Mouse (Mus musculus): ENCODE measurements around the gene Ppp1r18.
"Not testable (repeated sequence)": the region's sequence is repeated elsewhere in the genome, so short reads cannot be mapped to it uniquely, and the experiment has no call there.

The Ppp1r18 gene

DNA sequence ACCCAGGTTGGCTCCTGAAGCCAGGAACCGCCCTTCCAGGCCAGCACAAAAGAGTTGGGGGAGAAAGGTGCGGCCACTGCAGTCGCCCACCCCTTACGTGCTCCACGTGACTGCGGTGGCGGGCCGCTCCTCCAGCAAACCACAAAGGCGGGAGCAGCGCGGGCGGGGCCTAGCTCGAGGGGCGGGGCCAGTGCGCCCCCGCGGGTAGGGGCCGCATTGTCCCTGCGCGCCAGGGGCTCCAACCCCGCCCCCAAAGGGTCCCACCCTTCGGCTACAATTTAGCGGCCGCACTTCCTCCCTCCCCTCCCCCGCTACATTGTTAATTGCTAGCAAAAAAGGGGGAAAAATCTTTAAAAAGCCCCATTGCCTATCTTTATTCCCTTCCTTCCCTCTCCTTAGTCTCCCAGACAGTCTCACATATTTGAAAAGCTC, 28.4 kb upstream of the Ppp1r18 start:
- DNase-seq (ENCODE audit: low spot score), result peak; percentile 84

DNA sequence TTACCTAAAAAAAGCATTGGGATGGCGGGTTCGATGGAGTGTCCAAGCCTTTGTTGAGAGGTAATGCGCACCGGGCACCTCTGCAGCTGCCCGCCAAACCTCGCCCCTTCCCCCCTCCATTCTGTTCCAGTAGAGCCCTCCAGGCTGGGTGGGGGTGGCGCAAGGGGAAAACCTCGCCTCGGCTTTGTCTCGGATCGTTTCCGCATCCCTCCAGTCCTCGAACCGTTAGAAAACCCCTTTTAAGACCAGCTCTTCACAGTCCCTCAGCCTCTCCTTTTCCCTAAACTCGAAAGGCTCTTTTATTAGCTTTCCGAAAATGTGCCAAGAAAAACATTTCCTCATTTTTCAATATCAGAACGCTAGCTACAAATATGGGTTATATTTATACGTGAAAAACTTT, 27.9 kb upstream of the Ppp1r18 start:
- DNase-seq (ENCODE audit: low spot score), result no peak

GRCm38 (mm10) chr17:35838122-35838544, 27.3 kb upstream of the Ppp1r18 start, which contains the start of gene Tubb5:
Gene Tubb5, minus strand, starts transcription at chr17:35838306.
- peak; percentile 96 for DNase-seq (ENCODE audit: low spot score)

DNA sequence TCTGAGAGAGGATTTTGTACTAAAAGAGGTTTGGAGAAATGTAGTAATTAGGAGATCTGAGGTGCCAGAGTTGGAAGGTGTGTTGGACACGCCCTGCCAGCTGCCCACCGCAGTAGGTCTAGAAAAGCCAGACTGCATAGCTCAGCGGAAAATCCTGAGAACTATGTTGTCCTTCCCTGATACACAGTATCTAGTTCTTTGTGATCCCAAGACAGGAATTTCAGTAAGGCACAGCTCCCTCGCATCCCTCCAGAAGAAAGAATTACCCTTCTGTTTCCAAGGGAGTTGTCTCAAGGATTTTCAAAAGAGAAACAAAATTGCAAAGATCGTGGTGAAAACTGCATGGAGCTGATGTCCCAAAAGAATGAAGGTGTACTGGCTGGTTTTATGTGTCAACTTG, 26.8 kb upstream of the Ppp1r18 start:
- DNase-seq (ENCODE audit: low spot score), result no peak

DNA sequence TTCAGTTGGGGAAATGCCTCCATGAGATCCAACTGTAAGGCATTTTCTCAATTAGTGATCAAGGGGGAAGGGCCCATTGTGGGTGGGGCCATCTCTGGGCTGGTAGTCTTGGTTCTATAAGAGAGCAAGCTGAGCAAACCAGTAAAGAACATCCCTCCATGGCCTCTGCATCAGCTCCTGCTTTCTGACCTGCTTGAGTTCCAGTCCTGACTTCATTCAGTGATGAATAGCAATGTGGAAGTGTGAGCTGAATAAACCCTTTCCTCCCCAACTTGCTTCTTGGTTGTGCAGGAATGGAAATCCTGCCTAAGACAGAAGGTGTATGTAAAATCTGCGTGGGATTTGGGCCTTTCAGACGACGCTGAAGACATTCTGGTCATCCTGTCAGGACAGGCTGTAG, 26.4 kb upstream of the Ppp1r18 start:
- DNase-seq (ENCODE audit: low spot score), result not testable (repeated sequence)

DNA sequence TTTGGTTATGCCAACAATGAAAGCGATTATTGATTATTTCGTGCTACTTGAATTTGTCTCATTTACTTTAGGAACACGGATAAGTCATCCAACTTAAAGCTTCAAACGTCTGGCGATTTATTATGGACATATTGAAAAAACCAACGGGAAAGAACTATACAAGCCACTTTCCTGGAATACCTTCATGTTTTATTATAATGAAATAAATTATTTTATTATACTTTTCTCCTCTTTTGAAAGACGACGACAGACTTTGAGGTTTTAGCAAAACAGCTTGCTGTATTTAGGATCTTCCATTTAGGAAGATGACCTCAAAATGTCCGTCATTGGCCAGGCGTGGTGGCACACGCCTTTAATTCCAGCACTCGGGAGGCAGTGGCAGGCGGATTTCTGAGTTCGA, 24.8 kb upstream of the Ppp1r18 start:
- DNase-seq (ENCODE audit: low spot score), result no peak

GRCm38 (mm10) chr17:35841076-35841950, 24.1 kb upstream of the Ppp1r18 start, which contains the start of gene Mdc1:
Gene Mdc1, plus strand, starts transcription at chr17:35841515.
- peak; percentile 99 for DNase-seq (ENCODE audit: low spot score)

- DNase-seq (ENCODE audit: low spot score), result no peak
Observed at GRCm38 (mm10) chr17:35842006-35842405, 23.4 kb upstream of the Ppp1r18 start.

DNA sequence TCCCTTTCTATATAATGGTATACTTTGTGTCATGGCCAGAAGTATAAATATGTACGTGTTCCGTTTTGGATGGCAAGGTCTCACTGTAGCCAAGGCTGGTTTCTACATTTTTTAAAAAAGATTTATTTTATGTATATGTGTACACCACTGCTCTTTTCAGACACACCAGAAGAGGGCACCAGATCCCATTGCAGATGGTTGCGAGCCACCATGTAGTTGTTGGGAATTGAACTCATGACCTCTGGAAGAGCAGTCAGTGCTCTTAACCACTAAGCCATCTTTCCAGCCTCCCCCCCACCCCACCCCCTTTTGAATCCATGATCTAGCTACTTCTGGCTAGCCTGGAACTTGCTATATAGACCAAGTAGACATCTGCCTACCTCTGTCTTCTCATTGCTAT, 21.9 kb upstream of the Ppp1r18 start:
- no peak for DNase-seq (ENCODE audit: low spot score)

DNA sequence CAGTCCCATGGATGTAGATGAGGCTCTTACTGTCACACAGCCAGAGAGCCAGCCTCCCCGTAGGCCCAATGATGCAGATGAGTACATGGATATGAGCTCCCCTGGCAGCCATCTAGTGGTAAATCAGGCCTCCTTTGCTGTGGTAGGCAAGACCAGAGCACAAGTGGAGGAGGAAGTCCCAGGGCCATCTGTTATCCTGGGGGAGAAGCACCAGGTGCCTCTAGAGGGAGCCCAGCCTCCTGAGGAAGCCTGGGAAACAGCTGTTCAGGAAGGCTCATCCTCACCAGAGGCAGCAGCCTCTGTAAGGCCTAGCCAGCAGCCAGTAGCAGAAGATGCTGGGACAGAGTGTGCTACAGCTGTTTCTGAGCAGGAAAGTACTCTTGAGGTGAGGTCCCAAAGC, 17.3 kb upstream of the Ppp1r18 start:
- DNase-seq (ENCODE audit: low spot score), result no peak

DNA sequence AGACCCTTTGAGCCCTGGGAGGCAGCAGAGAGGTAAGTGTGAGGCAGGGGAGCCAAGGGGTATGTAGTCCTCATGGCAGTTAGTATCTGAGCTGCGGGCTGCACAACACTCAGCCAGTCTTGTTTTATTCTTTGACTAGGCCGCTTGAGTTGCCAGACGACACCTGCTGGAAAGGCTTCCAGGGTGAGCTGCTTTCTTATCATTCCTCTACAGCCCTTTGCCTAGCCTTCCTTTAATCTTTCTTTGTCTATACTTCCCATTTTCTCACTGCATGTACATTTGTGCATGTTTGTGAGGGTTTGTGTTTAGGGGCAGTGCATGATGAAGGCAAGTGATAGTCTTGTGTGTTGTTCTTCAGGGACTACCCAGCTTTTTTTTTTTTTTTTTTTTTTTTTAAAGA, 14.4 kb upstream of the Ppp1r18 start:
- DNase-seq (ENCODE audit: low spot score), result no peak

- no peak for DNase-seq (ENCODE audit: low spot score)
Observed at GRCm38 (mm10) chr17:35859371-35859770, 6.0 kb upstream of the Ppp1r18 start.

DNA sequence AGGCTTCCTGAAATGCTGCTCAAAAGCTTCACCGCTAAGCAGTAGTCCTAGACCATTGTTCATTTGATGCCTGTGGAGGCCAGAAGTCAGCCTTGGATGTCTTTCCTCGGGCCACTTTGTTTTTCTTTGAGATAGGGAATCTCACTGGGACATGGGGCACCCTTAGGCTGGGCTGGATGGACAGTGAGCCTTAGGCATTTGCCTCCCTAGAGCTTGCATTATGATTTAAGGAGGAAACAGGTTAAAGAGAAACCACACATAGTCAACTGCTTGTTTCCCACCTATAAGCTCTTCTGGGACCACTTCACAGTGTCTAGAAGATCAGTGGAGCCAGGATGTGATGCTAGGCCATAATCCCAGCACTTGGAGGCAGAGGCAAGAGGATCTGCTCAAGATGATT, 5.6 kb upstream of the Ppp1r18 start:
- DNase-seq (ENCODE audit: low spot score), result no peak

DNA sequence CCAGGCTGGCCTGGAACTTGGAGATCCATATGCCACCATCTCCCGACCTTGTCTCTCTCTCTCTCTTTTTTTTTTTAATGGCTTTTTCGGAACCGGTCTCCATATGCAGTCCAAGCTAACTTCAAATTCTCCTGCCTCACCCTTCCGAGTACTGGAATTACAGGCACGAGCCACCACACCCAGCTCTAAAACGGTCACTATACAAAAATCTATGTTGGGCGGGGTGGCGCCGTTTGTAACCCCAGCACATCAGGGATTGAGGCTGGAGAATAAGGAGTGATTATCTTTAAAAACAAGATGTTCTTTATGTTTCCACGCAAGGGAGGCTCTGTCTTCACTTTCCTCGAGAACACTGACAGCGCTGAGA, 4.6 kb upstream of the Ppp1r18 start:
- DNase-seq (ENCODE audit: low spot score), result no peak

DNA sequence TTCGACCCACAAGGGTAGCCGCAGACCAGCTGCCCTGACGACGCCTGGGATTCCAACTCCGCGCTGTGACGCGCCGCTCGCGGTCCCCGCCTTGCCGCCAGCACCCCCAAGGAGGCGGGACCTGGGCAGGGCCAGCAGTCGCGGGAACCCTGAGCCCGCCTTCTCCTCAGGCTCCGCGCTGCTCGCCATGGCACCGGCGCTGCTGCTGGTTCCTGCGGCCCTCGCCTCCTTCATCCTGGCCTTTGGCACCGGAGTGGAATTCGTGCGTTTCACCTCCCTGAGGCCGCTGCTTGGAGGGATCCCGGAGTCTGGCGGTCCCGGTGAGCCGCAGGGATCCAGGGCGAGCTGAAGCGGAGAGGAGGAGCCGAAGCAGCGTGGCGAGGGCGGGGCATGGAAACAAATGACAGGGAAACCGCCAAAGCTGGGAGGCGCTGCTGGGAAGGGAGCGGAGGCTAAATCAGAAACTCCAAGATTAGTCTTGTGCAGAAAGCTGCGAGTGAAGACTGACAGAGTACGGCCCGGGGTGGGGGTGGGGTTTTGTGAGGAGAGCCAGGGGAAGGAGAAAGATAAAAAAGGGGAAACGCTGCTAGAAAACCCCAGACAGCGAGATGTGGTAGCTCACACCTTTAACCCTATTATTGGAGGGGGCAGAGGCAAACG, 4.1 kb upstream of the Ppp1r18 start, which contains the start of gene Nrm:
Gene Nrm (plus strand): TSS at position 121 of the 660 bp plus-strand sequence.
- DNase-seq (ENCODE audit: low spot score), result peak; percentile 79

DNA sequence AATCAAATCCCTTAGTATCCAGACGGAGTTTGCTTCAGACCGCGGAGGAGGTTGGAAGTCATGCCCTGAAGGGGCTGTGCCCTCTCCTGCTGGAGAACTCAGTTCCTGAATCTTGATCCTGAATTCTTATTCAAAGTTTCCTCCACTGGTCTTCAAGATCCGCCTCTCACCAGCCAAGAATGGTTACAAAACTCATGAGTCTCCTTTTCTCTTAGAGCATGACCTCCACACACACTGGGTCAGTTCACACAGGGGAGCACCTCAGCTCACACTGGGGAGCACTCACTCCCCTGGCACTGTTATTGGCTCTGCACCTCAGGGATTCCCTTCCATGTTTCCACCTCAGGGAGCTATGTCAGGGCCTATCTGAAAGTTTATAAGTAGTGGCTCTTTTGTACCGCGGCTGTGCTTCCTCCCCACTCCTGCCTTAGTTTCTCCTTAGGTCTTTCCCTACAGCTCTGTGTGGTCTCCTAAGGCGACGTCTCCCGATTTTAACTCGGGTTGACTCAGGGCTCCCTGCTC, 500 bp upstream of the Ppp1r18 start:
- DNase-seq (ENCODE audit: low spot score), result no peak

DNA sequence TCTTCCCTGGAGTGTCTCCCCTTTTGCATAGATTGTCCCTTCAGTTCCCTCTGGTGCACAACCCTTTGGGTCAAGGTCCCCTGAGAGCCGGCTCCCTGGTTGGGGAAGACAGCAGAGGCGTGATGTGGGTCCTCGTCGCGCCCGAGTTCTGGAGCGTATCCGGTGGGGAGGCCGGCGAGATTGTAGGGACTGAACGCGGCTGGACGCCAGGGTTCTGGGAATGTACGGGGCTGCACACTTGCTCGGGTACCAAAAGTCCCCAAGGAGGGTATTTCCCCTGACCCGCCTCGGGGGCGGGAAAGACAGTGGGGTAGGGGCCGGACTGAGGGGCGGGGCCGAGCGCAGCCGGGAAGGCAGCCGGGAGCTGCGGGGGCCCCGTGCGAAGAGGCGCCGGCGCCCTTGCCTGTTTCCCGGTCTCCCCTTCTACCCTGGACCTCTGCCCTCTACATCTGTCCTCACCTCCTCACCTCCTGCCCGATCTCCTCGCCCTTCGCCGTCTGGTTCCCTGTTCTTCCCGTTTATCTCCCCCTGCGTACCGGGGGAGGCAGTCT, 963 bp downstream of the Ppp1r18 start:
- peak; percentile 57 for DNase-seq (ENCODE audit: low spot score)

DNA sequence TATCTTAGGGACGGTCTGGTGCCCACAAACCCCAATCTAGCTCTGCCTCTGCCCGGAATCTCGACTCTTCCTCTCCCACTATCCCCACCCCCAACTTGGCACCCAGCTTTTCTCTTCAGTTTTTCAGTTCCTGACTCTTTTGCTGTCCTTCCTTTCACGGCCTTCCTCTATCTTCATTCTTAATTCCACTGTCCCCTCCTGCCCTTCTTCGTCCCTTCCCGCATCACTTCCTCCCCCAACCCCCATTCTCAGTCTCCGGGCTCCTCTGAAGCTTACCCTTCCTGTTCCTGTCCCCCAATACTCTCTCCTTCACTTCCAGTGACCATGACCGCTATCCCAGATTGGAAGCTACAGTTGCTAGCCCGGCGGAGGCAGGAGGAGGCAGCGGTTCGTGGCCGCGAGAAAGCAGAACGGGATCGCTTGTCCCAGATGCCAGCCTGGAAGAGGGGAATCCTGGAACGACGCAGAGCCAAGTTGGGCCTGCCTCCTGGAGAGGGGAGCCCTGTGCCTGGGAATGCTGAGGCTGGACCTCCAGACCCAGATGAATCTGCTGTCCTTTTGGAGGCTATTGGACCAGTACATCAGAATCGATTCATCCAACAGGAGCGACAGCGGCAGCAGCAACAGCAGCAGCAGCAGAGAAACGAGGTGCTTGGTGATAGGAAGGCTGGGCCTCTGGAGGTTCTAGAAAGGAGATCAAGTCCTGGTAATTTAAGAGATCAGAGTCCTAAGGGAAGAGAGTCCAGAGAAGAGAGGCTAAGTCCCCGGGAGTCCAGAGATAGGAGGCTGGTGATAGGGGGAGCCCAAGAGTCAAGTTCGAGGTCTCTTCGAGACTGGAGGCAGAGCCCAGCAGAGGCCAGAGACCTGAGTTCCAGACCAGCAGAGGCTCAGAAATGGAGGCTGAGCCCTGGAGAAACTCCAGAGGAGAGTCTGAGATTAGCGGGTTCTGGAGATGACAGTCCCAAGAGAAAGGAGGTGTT, 1.8 kb downstream of the Ppp1r18 start:
- no peak for DNase-seq (ENCODE audit: low spot score)

DNA sequence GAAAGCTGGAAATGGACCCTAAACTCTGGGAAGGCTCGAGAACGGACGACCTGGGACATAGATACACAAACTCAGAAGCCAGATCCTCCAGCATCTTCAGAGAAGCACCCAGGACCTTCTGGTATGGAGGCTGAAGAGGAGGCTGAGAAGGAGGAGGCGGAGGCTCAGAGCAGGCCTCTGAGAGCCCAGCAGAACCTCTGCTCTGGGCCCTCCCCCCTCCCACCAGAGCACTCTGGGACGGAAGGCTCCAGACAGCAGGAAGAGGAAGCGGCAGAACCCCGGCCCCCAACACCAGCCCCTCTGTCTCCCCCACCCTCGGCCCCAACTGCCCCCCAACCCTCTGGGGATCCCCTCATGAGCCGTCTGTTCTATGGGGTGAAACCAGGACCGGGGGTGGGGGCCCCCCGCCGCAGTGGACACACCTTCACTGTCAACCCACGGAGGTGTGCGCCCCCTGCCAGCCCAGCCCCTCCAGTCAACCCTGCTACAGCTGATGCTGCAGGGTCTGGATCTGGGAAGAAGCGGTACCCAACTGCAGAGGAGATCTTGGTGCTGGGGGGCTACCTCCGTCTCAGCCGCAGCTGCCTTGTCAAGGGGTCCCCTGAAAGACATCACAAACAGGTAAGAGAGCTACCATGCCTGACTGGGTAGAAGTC, 2.9 kb downstream of the Ppp1r18 start:
- no peak for DNase-seq (ENCODE audit: low spot score)

DNA sequence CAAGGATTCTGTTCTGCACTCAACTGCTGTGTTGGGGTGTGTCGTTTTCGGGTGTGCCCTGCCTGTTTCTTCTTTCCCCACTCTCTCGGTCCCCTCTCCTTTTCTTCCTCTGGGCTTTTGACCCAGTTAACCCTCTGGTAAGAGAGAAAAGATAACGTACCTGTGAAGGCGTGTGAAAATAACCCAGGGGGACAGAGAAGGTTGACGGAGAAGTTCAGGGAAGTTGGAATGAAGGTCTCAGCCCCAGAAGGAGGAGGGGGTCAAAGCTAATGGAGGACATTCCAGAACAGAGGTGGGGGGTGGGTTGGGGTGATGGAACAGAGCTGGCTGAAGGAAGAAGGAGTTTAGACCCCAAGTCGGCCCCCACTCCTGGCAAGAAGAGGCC, 3.6 kb downstream of the Ppp1r18 start:
- no peak for DNase-seq (ENCODE audit: low spot score)
